Comparison of ENCODE assay signal across 20 mouse cellular contexts in the genomic region with DNA sequence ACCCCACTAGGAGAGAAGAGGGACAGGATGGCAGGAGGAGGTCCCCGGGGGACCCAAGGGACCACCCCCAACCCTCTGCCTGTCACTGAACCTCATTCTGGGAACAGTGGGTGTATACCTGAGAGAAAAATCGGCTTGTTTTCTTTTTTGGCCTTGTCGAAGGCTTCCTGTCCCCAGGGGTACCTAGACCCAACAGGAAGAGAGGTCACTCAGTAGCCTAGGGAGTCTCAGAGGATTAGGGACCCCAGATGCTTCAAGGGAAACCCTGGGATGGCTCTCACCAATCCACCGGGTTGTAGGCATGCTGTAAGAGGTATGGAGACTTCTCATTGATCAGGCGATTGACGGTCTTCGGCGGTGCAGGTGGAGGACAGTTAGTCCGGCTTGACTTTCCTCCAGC. TPM values are rescaled to one million over a fixed set of nuclear protein-coding genes. Genes with fewer than 3 reads are reported as not detected.
"Had no signal": no experiment of that assay in that cellular context is flagged by ENCODE, and none has a peak within 500 bp of the region (broad histone marks: within the 10 kb centered on the region; RNA-seq: fewer than 3 reads in every experiment).

No protein-coding gene starts in this region.

- H3K27ac ChIP-seq: neural tube, embryonic 12.5 days; neural tube, embryonic 13.5 days; neural tube, embryonic 15.5 days; stomach, embryonic 15.5 days; stomach, postnatal 0 days had no signal

- H3K36me3 ChIP-seq: neural tube, embryonic 12.5 days; neural tube, embryonic 13.5 days; neural tube, embryonic 15.5 days; stomach, embryonic 15.5 days had no signal

- H3K27me3 ChIP-seq: stomach, embryonic 15.5 days had no signal

- H3K4me1 ChIP-seq: neural tube, embryonic 12.5 days; neural tube, embryonic 13.5 days; stomach, embryonic 15.5 days had no signal

- DNase-seq: retina, postnatal 1 day; right cerebral cortex, adult 18-20 months; right cerebral cortex, postnatal 14 days; right cerebral cortex, postnatal 25 days; right cerebral cortex, postnatal 4 days; spleen, adult 18-20 months; thymus, adult 18-20 months; thymus, adult 2 months; thymus, postnatal 14 days; thymus, postnatal 25 days; thymus, postnatal 36 days; thymus, postnatal 4 days had no signal

- H3K4me3 ChIP-seq: neural tube, embryonic 12.5 days; neural tube, embryonic 13.5 days; neural tube, embryonic 15.5 days; stomach, embryonic 15.5 days had no signal

RNA-seq across cellular contexts. Expression of a gene that starts 1.3 kb away (rescaled TPM):
- polyA plus RNA-seq: neural tube, embryonic 11.5 days; neural tube, embryonic 12.5 days; small intestine, adult 2 months; spleen, adult 2 months had no signal
